Mouse (Mus musculus): ENCODE results near the gene Wwc2. TPM values are rescaled to one million over a fixed set of nuclear protein-coding genes. Genes with fewer than 3 reads are reported as not detected.

The Wwc2 gene
- polyA plus RNA-seq, 1 experiment from 2014 or later = 11.9 TPM

DNA sequence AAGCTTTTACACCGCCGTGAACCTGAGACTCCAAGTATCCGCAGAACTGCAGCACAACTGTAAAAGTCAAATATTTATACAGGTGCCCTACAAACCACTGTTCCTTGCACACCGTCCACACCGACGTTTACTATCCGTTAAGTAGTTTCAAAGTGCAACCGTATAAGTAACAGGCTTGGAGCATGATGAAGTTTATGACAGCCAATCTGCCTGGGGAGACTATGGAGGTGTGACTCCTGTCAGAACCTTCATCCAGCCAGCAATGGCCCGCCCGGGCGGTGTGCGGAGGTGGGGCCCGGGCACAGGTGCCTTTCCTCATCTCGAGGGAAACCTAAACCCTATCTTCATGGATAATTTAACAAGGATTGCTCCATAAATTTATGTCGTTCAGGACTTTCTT lies 2.6 kb downstream of the Wwc2 start:
- H3K27me3 ChIP-seq = no peaks in the 10 kb centered on the region
- H3K36me3 ChIP-seq = no peaks in the 10 kb centered on the region
- no peak overlapping the region for H3K9ac ChIP-seq
- no peaks in the 10 kb centered on the region for H3K9me3 ChIP-seq
- H3K27ac ChIP-seq = no peak overlapping the region
- peak overlapping the region; percentile 21; the same call in 1 of the 2 replicates for H3K4me2 ChIP-seq
- 0 out of 2 replicates have a peak overlapping the region, but pooled peaks have one; percentile 1 for H3K4me3 ChIP-seq
- H3K4me1 ChIP-seq = peaks cover 54% of the 10 kb centered on the region
- no peak for ATAC-seq (ENCODE audit: insufficient number of reproducible peaks, low FRiP score, low TSS enrichment, low read depth)
- WGBS = 32% methylated on average over 15 of the region's 15 CpGs

DNA sequence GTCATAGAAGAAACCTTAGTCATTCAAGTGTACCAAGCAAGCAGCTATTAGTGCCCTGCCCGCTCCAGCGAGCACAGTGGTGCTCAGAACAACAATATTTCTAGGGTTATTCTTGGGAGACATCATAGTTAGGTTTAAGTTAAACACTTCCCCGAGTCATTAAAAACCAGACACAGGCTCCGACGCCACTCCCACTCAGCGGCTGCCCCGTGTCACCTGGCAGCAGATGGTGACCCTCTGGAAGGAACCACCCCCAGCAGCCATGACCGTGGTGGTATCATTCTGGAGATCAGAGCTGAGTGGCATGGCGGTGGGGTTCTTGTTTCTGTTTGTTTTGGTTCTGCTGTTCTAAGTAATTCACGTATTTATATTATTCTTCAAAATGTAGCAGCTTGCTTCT lies 5.1 kb downstream of the Wwc2 start:
- 33% methylated on average over 10 of the region's 10 CpGs for WGBS
- ATAC-seq (ENCODE audit: insufficient number of reproducible peaks, low FRiP score, low TSS enrichment, low read depth) = no peak

DNA sequence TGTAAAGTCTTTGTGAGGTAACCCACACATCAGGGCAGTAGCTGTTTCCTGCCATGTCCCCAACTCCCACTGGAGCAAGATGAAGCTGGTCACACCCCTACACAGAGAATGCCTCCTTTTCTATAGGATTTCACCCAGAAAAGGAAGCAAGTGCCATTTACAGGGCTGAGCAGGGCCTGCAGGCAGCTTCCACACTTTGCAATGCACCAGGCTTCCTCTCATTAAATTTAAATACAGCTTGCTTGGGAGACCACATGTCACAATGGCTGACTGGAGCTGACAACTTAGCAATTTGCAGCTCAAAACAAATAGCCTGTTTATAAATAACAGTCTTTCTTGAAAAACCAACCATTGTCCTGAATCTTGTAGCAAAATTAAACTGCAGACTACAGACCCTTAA lies 5.5 kb downstream of the Wwc2 start:
- H3K4me2 ChIP-seq = no peak overlapping the region
- H3K4me1 ChIP-seq = peaks cover 41% of the 10 kb centered on the region
- no peak overlapping the region for H3K4me3 ChIP-seq
- no peaks in the 10 kb centered on the region for H3K9me3 ChIP-seq
- 0 out of 2 replicates have a peak overlapping the region, but pooled peaks have one; percentile 47 for H3K27ac ChIP-seq
- no peaks in the 10 kb centered on the region for H3K27me3 ChIP-seq
- ATAC-seq (ENCODE audit: insufficient number of reproducible peaks, low FRiP score, low TSS enrichment, low read depth) = no peak
- no peaks in the 10 kb centered on the region for H3K36me3 ChIP-seq
- no peak overlapping the region for H3K9ac ChIP-seq

More for the DNA sequence above, 5.1 kb downstream of the Wwc2 start:
- no peaks in the 10 kb centered on the region for H3K9me3 ChIP-seq
- H3K36me3 ChIP-seq = no peaks in the 10 kb centered on the region
- 0 out of 2 replicates have a peak overlapping the region, but pooled peaks have one; percentile 47 for H3K27ac ChIP-seq
- H3K9ac ChIP-seq = no peak overlapping the region
- H3K4me2 ChIP-seq = no peak overlapping the region
- H3K27me3 ChIP-seq = no peaks in the 10 kb centered on the region
- H3K4me3 ChIP-seq = no peak overlapping the region
- H3K4me1 ChIP-seq = peaks cover 41% of the 10 kb centered on the region

DNA sequence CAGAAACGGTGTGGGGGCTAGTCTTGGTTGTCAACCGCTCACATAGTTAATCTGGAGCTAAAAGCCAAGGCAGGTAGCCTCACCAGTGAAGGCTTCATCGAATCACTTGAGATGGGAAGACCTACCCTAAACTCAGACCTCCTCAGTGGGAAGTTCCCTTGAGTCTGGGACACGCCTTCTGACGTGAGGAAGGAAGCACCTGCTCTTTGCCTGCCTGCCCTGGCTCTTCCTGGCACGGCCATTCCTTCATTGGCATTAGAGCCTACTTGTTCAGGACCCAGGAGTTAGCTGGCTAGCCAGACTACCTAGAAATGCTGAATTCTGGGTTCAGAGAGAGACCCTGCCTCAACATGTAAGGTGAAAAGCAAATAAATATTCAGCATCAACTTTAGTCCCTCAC lies 9.6 kb downstream of the Wwc2 start:
- WGBS = 89% methylated on average over 6 of the region's 6 CpGs
- ATAC-seq (ENCODE audit: insufficient number of reproducible peaks, low FRiP score, low TSS enrichment, low read depth) = no peak

DNA sequence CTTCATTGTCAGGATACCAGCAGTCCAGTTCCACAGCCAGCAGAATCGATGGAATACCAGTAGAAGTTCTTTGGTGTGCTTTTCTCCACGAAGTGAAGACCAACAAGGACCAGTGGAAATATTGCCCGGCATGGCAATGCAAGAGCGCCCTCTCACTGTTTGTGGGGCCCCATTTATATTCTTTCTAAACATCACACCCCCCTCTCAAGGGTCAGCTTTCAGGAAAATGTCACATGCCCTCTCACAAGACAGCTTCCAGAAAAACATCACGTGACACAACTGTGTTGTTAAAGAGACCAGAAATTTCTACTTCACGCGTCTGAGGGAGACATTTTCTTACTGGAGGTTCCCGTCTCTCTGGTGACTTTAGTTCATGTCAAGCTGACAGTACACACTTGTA lies 10.8 kb downstream of the Wwc2 start:
- WGBS = 86% methylated on average over 8 of the region's 8 CpGs
- Histone ChIP-seq H3K27me3 (no peaks in the 10 kb centered on the region), H3K4me1 (peaks cover 3% of the 10 kb centered on the region; the same call in 1 of the 2 replicates), H3K4me3 (no peak overlapping the region), H3K9ac (no peak overlapping the region), H3K36me3 (no peaks in the 10 kb centered on the region), H3K9me3 (no peaks in the 10 kb centered on the region), H3K27ac (no peak overlapping the region), H3K4me2 (no peak overlapping the region)
- ATAC-seq (ENCODE audit: insufficient number of reproducible peaks, low FRiP score, low TSS enrichment, low read depth) = no peak

More for the DNA sequence above, 9.6 kb downstream of the Wwc2 start:
- no peaks in the 10 kb centered on the region for H3K36me3 ChIP-seq
- H3K9ac ChIP-seq = no peak overlapping the region
- H3K27ac ChIP-seq = no peak overlapping the region
- no peak overlapping the region for H3K4me3 ChIP-seq
- no peaks in the 10 kb centered on the region for H3K9me3 ChIP-seq
- H3K27me3 ChIP-seq = no peaks in the 10 kb centered on the region
- peaks cover 10% of the 10 kb centered on the region for H3K4me1 ChIP-seq
- no peak overlapping the region for H3K4me2 ChIP-seq

DNA sequence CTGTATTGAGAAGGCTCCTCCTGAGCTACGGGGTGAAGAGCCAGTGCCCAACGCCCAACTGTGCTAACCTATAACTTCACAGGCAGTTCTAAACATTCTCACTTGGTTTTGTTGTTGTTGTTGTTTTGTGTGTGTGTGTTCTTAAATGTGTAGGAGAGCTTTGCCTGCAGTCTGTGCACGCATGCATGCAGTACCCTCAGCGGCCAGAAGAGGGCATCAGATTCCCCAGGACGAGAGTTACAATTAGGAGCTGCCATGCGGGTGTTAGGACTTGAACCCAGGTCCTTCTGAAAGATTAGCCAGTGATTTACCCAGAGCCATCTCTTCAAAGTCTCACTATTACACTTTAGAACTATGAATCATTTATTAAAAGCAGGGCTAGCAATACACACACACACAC lies 12.0 kb downstream of the Wwc2 start:
- Histone ChIP-seq H3K9me3 (no peaks in the 10 kb centered on the region), H3K4me3 (no peak overlapping the region), H3K27me3 (no peaks in the 10 kb centered on the region), H3K9ac (no peak overlapping the region), H3K27ac (no peak overlapping the region), H3K36me3 (no peaks in the 10 kb centered on the region), H3K4me2 (no peak overlapping the region), H3K4me1 (peaks cover 7% of the 10 kb centered on the region; the same call in 1 of the 2 replicates)
- 76% methylated on average over 6 of the region's 6 CpGs for WGBS
- ATAC-seq (ENCODE audit: insufficient number of reproducible peaks, low FRiP score, low TSS enrichment, low read depth) = no peak

DNA sequence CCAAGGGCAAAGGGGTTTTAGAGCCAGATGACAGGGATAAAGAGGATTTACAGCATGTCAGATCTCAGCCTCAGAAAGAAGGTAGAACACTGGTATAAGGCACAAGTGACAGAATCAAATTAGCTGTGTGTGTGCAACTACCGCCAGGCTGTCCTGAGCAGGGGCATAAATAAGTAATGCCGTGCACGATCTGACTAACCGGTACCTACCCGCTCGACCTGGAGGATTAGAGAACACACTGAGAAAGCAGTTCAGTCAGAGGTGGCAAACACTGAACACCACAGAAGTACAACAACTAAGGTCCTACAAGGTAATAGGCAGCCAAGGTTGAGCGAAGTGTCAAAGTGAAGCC lies 15.8 kb downstream of the Wwc2 start:
- peak overlapping the region; percentile 22 for H3K4me3 ChIP-seq
- no peaks in the 10 kb centered on the region for H3K9me3 ChIP-seq
- no peak overlapping the region for H3K27ac ChIP-seq
- H3K4me1 ChIP-seq = peaks cover 8% of the 10 kb centered on the region; the same call in 1 of the 2 replicates
- no peak for ATAC-seq (ENCODE audit: insufficient number of reproducible peaks, low FRiP score, low TSS enrichment, low read depth)
- H3K27me3 ChIP-seq = no peaks in the 10 kb centered on the region
- WGBS = 33% methylated on average over 7 of the region's 7 CpGs
- H3K4me2 ChIP-seq = peak overlapping the region; percentile 28
- H3K9ac ChIP-seq = no peak overlapping the region
- no peaks in the 10 kb centered on the region for H3K36me3 ChIP-seq

DNA sequence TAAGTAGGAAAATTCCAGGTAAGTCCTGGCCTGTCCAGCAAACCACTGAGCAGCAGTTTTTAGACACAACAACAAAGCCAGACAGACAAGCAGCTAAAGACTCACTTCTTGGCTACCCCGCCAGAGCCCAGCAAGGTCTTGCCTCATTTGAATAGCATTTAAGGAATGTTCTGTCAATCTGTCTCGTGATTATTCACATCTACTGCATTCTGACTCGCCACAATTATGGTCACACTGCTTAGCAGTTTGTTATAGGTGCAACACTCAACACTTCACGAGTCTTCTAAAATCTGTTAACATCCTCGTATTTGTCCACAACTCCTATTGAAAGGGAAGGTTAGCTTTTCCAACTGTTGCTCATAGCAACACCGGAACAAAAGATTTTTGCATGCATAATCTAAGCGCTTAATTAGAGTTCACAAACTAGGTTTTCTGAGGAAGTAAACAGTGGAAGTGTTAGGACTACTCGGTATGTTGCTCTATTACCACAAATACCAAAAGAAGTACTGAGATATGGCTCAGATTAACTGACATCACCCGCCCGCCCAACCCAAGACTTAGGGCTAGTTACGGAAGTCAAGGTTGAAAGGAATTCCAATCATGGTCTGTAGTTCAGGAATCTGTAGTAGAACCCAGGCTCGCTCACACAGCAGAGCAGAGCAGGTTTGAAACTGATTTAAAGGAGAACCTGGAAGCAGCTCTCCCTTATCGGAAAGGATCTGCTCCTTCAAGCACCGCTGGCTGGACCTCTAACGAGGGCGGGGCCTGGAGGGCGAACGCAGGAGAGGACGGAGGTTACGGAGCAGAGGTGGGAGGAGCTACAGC lies 16.4 kb downstream of the Wwc2 start:
- Histone ChIP-seq H3K4me2 (peak overlapping the region; percentile 28), H3K4me3 (peak overlapping the region; percentile 22), H3K36me3 (no peaks in the 10 kb centered on the region), H3K27me3 (no peaks in the 10 kb centered on the region), H3K27ac (no peak overlapping the region), H3K9me3 (no peaks in the 10 kb centered on the region), H3K9ac (no peak overlapping the region), H3K4me1 (peaks cover 11% of the 10 kb centered on the region; the same call in 1 of the 2 replicates)
- WGBS = 25% methylated on average over 20 of the region's 20 CpGs
- ATAC-seq (ENCODE audit: insufficient number of reproducible peaks, low FRiP score, low TSS enrichment, low read depth) = no peak

DNA sequence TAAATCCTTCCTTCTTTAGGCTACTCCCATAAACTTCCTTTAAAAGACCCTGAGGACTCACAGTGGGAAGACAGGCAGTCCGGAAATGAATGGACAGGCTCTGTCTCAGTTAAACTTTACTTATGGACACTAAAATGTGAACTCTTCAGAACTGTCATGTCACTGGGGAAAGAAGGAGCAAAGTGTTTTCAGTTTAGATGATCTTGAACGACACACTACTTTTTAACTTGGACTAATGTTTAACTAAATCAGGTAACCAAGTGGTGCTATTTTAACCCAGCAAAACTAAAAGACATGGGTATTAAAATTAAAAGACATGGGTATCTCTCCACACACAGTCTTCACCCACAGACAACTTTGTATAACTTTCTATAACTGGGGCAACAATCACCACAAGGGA lies 19.6 kb downstream of the Wwc2 start:
- 65% methylated on average over 2 of the region's 2 CpGs for WGBS
- Histone ChIP-seq H3K9me3 (no peaks in the 10 kb centered on the region), H3K4me1 (peaks cover 28% of the 10 kb centered on the region), H3K27me3 (no peaks in the 10 kb centered on the region), H3K9ac (no peak overlapping the region), H3K27ac (no peak overlapping the region), H3K4me3 (no peak overlapping the region), H3K4me2 (no peak overlapping the region), H3K36me3 (no peaks in the 10 kb centered on the region)
- ATAC-seq (ENCODE audit: insufficient number of reproducible peaks, low FRiP score, low TSS enrichment, low read depth) = no peak

DNA sequence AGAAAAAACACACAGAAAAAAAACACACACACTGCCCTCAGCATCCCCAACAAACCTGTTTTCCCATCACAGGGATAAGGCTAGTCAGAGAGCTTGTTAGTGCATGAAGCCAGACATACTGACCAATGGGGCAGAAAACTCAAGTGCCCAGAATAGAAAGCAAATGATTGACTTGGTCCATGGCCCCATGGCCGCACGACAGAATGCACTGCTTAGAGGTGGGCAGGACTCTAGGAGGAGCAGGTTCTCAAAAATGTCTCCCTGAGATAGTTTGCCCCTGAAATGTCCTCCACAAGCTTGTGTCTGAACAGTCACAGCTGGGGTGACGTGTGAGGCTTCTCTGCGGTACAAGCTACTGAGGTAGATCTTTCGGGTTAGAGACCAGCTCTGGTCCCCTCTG lies 20.1 kb downstream of the Wwc2 start:
- Histone ChIP-seq H3K4me1 (peaks cover 28% of the 10 kb centered on the region), H3K4me3 (no peak overlapping the region), H3K27ac (no peak overlapping the region), H3K9me3 (no peaks in the 10 kb centered on the region), H3K4me2 (no peak overlapping the region), H3K9ac (no peak overlapping the region), H3K27me3 (no peaks in the 10 kb centered on the region), H3K36me3 (no peaks in the 10 kb centered on the region)
- 74% methylated on average over 5 of the region's 5 CpGs for WGBS
- ATAC-seq (ENCODE audit: insufficient number of reproducible peaks, low FRiP score, low TSS enrichment, low read depth) = no peak

DNA sequence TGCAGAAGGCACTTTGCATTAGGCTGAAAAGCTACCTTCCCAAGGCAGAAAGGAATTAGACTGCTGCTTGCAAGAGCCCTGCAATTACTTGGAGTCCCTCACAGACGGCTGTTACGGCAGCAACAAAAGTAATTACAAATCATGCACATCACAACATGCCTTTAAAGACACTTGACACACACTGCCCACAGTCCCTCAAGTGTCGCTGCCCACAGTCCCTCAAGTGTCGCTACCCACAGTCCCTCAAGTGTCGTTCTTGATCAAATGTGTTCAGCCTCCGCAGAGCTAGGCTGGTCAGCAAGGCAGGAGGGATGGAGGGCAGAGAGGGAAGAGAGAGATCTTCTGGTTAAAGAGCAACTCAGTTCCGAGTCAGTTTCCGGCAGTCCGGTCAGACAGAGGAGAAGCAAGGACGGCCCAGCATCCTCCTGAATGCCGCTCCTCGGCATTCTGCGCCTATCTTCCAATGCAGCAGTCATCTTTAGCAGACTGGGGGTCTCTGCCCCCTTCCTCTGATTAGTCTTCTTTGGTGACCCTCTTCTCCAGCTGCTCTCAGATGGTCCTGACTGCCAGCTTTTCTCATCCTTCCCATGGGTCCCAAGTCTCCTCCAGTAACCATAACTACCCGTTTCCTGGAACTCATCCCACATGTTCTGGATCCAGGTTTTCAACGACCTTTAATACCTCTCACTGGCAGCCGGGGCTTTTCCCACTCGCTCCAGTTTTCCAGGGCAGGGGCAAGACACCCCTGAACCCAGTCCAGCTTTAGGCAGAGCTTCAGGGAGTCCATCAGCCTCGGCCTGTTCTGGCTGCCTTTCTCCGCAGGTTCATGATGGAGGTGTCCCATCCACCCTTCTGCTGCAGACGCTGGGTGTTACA lies 23.4 kb downstream of the Wwc2 start:
- H3K4me1 ChIP-seq = peaks cover 22% of the 10 kb centered on the region
- no peak overlapping the region for H3K4me3 ChIP-seq
- no peak overlapping the region for H3K27ac ChIP-seq
- WGBS = 53% methylated on average over 20 of the region's 20 CpGs
- ATAC-seq (ENCODE audit: insufficient number of reproducible peaks, low FRiP score, low TSS enrichment, low read depth) = no peak
- H3K27me3 ChIP-seq = no peaks in the 10 kb centered on the region
- peaks cover 6% of the 10 kb centered on the region; the same call in 1 of the 2 replicates for H3K36me3 ChIP-seq
- H3K9ac ChIP-seq = no peak overlapping the region
- no peaks in the 10 kb centered on the region for H3K9me3 ChIP-seq
- no peak overlapping the region for H3K4me2 ChIP-seq

DNA sequence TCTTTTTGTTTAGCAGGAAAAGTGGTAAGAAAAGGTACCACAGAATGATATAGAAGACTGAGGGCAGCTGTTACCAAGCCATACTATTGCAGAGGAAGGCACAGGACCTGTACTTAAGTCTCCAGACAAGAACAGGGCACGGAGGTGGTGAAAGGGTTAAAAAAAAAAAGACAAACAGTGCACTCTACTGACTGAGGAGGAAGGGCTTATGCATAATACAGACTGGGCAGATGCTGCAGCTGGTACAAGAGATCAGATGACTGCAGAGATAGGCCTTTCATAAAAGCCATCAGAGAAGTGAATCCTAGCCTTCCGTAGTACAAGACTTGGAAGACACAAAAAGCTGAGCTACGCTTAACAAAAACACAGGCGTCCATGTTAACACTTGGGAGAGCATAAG lies 28.2 kb downstream of the Wwc2 start:
- no peak overlapping the region for H3K27ac ChIP-seq
- WGBS = 80% methylated on average over 4 of the region's 4 CpGs
- no peak for ATAC-seq (ENCODE audit: insufficient number of reproducible peaks, low FRiP score, low TSS enrichment, low read depth)
- peaks cover 15% of the 10 kb centered on the region for H3K4me1 ChIP-seq
- H3K36me3 ChIP-seq = peaks cover 6% of the 10 kb centered on the region; the same call in 1 of the 2 replicates
- H3K4me3 ChIP-seq = no peak overlapping the region
- no peak overlapping the region for H3K4me2 ChIP-seq
- no peaks in the 10 kb centered on the region for H3K27me3 ChIP-seq
- no peak overlapping the region for H3K9ac ChIP-seq
- H3K9me3 ChIP-seq = no peaks in the 10 kb centered on the region

Measured in limb, embryonic 15.5 days (tissue).